Mouse (Mus musculus) thymus, postnatal 4 days (tissue): ENCODE data around the gene Tprg.

ENCODE experiments used
- DNase-seq: peaks from one replicate; pipeline ENCODE4 v3.0.0; 2021

The Tprg gene

DNA sequence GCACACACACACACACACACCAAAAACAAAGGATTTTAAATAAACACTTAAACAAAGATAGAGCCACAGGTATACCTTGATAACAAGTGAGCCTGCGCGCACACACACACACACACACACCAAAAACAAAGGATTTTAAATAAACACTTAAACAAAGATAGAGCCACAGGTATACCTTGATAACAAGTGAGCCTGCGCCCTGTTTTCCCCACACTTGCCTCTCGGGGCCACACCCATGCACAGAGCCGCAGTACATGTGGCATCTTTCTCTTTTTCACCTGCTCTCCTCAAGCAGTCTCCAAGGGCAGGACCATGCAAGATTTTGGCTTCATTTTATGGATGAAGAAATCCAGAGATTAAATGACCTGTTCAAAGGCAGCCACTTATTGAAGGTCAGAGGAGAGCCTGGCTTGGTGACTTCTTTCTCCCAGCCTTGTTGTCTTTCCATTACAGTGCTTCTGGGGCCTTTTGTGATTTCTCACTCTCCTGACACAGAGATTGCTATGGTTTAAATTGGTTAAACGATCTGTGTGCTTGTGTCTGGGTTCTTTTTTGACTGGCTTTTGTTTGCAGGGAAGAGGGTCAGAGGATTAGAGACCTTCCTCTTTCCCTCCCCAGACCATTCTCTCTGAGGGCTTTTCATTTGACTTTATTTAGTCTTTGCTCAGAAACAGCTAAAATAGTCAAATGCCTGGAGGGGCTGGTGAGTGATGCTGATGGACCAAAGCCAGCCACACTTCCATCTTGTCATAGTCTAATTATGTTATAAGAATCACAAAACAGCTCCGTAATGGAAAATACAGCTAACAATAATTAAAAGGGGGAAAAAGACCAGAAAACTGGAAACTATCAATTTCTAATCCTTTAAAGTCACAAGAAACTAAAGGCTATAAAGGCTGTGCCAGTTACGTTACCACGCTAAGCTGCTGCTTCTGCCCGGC is 46.9 kb downstream of the Tprg start:
- DNase-seq, result no peak

DNA sequence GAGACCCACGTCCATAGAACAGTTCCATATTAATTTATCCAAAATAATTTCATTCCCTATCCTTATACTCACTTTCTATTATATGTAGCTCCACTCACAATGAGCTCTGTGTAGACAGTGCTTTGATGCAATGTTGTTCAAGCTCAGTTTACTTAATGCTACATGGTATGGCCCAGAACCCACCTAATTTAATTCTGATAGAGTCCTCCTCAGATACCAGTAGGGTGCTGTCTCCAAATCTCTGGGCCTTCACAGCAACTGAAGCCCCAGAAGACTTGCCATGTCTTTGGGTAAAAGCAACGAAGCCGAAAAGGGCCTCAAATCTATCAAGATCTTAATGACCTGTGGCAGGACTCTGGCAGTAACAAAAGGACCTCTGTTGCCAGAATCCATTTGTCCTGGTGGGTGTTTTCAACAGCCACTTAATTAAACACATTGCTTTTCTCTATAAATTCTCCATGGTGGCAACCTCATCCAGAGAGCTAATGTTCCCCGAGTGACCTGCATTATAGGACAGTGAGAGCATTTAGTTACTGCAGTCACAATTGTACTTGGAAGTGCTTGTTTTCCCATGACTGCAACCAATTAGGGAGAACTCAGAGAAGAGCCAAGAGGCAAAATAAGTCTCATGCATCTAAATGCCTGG is 48.6 kb downstream of the Tprg start:
- DNase-seq, result no peak

DNA sequence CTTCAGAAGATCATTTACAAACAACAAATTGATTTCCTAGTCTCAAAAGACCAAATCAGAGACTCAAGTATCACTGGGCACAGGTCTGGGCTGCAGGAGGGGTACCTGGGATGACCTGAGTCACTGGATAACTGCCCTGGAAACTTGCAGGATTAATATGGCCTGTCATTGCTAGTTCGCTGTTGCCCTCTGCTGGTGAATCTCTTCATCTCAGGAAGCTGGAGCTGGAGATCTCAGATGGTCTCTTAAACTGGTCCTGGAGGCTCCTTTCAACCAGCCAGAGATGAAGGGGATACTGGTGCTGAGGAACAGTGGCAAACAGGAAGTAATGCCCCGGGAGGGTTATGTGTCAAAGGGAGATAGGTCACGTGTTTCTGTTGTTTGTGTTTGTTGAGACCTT is 63.0 kb downstream of the Tprg start:
- DNase-seq, result peak; percentile 64

DNA sequence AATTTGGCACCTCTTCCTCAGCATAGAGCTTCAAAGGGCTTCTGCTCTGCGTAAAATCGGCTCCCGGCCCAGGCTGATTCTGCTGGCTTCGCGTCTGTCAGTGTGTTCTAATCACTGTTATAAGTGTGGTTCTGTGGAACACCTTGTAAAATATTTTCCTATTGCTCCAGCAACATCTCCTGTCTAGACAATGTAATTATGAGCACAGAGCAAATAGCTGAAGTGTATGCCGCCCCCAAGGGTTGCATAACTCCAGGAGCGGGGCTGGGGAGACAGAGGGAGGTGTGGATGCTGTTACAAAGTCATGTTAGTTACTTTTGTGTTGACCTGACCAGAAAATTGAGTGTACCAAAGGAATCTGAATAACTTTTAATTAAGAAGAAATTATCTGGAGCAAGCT is 81.2 kb downstream of the Tprg start:
- DNase-seq, result no peak

DNA sequence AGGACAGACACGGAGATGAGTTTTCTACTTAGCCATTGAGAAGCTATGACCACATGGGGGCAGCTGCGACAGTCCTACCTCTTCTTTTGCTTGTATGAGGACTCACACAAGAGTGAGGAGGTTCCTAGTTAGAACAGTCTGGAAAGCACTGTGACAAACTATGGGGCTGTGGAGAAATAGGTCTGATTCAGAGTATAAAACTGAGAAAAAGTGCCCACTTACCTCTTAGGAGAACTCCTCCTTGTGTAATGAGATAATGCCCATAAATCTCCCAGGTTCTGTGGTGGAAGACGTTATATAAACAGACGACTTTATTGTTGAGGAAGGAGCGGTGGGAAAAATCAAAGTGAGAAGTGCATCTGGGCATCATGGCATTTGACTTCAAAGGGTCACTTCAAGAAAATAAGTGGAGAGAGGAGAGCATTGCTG is 83.4 kb downstream of the Tprg start:
- DNase-seq, result no peak

DNA sequence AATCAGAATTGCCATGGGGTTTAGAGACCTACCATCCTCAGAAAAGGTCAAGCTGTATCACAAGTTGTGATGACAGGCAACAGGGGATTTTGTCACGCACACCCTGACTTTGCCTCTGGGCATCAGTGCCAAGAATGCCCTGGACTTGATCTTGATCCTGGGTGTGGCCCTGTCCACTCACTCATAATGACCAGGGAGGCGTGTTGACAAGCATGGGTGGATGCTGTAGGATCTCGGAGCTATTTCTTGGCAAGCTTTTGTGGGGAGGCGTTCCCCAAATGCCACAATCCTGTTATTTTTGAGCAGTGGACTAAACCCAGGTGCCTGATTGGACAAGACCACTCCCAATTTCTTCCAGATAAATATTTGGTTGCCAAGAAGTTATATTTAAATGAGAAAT is 87.5 kb downstream of the Tprg start:
- DNase-seq, result no peak

DNA sequence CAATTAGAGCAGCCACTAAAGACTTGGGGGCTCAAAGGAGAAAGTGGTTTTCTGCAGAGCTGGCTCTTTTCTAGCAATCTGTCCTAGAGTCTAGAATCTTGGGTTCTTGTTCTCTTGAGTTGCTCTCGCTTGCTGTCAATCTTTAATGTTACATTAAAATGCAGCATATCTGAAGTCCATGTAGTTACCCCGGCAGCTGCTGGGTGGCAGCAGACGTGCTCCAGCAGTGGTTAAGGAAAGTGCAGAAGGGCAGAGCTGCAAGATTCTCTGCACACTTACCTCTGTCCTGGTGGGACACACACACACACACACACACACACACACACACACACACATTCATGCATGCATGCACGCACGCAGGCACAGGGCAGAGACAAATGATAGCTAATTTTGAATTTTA is 88.2 kb downstream of the Tprg start:
- DNase-seq, result peak; percentile 24

DNA sequence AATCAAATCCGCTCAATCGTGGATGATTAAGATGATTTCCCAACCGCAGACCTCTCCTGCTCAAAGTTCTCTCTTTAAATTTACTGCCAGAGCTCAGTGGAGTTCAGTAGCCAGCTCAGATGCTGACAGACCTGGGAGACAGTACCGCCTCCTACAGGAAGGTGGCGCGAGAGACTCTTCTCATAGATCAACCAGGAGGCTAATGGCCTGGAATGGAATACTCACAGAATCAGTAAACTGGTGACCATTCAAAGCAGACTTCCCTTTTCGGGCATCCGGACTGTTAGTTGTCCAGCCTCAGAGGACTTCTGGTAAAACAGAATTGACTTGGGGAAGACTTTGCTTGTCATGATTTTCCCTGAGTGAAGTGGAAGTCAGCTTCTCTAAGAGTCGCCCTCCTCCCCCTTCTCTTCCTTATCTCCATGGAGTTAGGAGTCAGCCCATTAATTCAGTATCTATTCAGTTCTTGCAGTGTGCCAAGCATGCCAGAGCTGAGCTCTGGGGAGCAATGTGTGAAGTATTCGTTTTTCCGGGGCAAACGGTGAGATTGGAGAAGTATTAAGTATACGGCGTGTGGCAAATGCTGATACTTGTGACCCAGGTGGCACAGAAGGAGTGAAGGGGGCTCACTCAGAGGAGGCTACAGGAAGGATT is 90.2 kb downstream of the Tprg start:
- DNase-seq, result peak; percentile 71

DNA sequence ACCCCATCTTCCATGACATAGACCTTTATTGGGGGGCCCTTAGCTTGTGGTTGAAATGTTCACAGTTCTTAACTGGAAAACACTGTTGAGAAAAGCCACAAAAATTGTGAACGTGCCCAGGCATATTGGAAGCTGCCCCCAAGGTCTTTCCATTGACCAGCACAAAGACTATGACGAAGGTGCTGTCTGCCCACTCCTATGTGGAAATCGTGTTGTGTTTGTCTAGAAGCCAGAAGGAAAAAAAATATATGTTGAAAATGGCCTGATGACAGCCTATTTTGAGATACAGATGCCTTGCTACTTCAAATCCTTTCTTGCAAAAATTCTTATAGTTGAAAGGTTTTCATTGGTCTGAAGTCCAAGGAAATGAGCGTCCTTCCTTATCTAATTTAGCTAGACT is 91.1 kb downstream of the Tprg start:
- DNase-seq, result no peak

DNA sequence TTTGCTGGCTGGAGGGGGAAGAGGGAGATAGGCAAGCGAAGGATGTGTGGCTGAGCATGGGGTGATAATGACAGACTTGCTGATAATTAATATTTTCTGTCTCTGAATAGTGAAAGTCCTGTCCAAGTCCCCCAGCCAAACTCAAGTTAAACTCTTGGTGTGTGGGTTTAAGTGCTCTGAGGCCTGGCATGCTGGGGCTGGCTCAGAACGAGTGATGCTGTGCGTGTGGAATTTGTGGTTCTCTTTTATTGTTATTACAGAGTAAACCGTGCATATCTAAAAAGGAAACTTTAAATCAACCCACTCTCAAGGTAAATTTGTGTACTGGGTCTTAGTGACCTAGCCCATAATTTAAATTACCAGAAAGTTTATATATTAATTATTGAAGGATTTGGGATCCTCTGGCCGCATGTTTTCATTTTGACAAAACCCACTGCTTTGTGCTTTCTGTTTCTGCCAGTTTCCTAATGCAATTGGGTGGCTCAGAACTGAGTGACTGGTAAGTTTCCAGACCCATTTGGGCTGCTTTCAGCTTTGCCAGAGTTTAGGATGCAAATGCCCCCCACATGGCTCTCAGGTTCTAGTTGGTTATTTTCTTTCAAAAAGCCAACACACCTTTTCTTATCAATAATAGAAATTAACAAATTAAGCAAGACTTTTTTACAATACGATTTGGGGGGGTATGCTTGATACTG is 99.0 kb downstream of the Tprg start:
- DNase-seq, result no peak

DNA sequence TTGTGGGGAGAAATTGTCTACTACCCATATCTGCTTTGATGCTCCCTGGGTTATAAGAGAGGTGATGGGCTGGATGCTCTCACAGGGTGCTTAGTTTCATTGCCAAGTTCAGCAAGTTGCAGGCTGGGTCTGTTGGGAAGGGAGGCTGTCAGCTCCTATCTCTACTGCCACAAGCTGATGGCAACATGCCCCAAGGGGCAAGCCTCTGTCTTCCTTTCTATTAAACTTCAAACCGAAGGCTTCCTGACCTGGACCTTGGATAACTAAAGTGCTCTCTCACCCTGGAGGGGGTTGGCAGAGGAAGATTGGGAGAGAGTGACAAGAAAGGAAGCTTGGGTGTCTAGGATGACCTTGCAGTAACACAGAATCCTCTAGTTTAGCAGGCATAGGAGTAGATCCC is 108.1 kb downstream of the Tprg start:
- DNase-seq, result no peak

DNA sequence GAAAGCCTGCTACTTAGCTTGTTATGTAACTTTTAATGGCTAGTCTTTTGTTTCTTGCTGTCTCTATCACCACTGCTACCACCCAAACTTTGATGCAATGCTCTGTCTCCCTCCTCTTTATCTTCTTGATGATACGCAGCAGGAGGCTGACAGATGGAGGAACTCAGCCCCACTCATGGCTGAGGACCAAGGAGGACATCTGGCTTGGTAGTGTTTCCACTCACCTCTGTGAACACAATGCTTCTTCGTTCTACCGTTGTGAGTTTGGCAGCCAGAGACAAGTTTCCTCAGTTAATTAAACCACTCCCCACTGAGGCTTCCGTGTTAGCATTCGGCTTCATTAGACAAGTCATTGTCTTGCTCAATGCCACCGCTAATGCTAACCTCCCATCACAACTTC is 117.5 kb downstream of the Tprg start:
- DNase-seq, result no peak

DNA sequence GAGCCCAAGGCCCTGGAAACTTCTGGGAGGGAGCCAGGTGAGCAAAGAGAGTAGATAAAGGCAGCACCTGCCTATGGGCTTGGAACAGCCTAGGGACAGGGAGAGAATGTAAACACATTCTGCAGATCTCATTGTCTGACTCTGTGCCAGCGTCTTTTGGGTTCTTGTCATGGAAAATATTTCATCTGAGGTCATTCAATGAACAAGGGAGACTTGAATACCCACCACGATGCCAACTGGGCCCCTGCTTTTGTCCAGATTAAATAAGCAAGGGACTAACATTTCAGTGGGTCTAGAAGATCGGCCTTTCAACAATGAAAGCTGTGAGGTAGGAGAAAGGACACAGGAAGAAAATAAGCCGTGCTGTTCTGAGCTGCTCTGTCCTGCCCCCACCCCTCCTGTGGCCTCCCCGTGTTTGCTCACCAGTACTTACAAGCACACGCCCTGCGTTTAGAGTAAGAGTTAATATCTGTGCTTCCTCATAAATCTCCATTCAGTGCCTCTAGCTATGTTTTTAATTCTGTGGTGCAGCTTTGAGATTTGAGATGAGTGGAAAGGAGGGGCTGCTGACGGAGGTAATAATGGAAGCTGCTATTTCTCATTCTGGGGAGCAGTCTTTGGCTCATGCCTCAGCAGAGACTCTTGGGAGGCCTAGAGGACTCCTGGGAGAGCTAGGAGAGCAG is 120.7 kb downstream of the Tprg start:
- no peak for DNase-seq

DNA sequence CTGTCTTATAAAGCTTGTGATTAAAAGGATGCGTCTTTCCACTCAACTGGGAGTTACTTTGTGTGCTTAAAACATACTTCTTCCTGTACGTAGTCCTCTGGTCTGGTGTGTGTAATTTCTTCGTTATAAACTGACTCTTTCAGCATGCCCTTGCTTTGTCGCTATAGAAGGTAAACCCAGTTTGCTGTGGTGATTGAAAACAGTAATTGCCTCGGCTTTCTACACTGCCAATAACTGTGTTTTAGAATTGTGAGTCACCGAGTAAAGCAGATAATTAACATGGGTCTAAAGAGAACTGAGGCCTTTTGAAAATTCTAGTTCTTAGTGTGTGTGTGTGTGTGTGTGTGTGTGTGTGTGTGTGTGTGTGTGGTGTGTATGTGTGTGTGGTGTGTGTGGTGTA is 121.4 kb downstream of the Tprg start:
- DNase-seq, result no peak

DNA sequence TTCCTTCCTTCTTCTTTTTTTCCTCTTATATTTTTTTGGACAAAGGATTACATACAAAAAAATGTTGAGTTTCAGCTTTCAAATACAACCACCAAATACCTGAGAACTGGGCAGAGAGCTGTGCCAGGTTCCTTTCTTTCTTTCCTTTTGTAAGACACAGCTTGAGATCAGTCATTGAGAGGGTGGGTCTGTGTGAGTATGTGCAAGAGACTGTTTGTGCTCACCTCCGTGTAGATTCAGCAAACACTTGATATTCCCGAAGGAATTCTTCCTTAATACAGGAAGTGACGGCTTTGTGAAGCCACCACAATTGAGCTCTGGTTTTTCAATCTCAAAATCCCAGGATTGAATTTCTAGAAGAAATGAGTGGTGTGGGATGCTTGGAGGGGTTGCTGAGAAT is 124.7 kb downstream of the Tprg start:
- DNase-seq, result no peak

DNA sequence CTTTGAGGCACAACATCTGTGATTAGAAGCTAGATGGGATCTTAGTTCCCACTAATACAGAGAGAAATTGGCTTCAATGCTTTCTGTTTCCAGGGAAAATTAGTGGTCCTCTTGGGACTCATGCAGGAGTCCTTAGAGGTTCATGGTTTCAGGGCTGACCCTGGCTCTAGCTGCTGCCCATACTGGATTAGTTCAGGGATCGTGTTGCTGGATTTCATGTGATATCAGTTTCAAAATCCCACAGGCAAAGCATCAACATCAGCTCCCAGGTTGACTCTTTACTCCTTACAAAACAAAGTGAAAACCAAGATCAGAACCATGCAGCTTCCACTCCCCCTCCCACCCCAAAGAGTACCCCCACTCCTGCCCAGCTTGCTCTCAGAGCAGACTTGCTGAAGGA is 127.3 kb downstream of the Tprg start:
- DNase-seq, result no peak

DNA sequence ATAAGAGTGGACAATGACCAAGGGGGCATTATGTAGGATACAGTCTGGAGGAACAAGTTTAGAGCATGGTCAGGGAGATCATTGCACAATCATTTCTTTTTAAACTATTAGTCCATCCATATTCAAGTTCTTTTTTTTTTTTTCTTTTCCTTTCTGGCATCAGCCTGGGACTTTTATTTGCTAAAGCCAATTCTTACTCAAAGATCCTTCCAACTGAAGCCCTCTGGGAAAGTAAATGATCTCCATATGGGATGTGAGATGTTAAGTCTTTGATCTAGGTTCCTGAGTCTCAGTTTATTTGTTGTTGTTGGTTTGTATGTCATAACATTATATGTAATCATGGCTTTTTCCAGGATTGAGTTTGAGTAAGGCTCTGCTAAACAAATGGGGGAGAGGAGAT is 128.6 kb downstream of the Tprg start:
- no peak for DNase-seq

DNA sequence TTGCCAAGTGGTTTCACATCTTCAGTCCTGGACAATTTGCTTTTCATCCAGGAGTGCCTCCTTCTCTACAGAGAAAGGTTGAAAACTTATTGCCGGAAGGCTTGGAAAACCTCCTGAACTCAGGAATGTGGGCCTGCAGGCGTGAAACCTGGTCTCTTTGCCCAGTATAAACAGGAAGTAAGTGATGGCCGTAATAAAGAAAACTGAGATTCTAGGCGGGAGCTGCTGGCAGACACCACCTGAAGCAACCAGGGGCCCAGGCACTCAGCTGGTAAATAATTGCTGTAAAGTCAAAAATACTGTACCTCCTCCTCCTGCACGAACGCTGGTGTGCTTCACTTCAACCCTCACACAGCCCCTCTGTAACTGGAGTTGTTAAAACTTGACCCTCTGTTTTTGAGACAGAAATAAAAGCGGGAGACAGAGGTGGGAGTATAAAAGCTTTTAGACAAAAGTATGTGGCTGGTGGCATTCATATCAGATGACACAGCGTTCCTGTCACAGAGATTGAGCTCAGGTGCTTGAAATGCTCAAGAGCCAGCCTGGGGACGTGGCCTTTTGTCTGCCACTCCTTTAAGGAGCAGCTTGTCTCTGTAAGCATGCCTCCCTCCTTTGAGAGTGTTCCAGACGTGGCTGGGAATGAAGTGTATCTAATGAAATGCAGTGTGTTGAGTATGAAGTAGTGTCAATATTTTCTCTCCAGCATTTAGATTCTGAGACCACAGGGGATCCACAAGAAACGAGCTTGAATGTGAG is 131.4 kb downstream of the Tprg start:
- no peak for DNase-seq

DNA sequence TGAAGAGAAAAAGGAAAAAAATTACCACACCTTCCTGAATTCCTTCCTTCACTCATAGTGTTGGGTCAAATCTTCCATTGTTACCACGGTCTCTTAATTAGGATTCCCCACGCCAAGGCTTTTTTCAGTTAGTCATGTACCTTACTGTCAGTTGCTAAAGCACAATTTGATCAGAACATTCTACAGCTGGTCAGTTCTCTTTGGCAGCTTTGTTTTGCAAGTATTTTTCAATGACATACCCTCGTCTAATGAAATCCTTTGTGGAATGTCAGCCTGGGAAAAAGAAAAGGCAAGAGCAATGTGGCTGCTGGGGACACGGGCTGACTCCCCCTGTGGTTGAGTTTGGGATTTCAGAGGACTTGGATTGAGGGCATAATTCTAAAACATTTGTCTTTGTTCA is 136.4 kb downstream of the Tprg start:
- DNase-seq, result no peak

DNA sequence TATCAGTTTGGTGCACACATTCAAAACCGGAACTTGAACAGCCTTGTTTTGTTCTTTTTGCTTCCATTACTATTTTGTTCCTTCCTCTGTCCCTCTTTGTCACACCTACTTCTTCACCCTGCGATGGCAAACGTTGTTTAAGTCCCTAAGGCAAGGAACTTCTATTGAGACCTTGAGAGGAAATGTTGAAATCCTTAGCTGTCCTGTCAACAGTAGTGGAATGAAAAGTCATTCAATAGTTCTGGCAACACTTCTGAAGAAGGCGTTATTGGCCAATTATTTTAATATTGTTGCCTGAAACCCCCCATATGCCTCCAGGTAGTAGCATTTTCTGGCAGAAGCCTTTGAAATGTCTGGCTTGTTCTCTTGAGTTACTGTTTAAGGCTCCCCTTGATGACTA is 137.4 kb downstream of the Tprg start:
- DNase-seq, result no peak

DNA sequence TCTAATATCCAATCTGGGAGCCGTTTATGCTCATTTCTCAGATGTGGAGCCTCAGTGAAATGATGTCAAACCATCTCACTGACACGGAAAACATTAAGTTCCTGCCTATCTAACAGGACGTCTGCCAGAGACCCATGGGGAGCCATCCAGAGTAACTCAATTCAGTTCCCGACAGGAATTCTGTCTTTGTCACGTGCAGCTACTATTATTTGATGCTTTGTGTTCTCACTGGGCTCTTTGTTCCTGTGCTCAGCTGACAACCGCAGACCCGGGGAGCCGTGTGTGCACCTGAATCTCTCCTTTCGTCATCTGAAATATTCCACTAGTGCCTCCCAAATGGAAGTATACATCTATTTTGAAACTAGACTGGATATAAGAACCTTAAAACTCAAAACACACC is 138.3 kb downstream of the Tprg start:
- no peak for DNase-seq

DNA sequence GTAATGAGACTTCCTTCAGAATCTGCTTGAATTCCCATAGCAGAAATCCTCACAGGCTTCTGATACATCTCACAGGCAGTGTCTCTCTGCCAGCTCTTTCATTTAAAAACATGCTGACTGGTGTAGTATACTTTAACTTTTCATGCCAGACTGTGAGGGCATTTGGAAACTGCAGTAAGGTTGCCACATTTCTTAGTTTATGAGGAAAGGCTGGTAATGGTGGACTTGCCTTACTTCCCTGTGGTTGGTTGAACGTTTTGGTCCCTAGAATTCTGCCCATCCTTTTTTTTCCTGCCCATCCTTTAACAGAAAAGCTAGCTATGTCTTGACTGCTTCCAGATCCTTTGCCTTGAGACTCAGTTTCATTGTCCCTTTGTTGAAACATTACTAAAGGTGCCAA is 138.8 kb downstream of the Tprg start:
- DNase-seq, result no peak
